8 mouse cellular contexts compared by ENCODE assay signal in the genomic region with DNA sequence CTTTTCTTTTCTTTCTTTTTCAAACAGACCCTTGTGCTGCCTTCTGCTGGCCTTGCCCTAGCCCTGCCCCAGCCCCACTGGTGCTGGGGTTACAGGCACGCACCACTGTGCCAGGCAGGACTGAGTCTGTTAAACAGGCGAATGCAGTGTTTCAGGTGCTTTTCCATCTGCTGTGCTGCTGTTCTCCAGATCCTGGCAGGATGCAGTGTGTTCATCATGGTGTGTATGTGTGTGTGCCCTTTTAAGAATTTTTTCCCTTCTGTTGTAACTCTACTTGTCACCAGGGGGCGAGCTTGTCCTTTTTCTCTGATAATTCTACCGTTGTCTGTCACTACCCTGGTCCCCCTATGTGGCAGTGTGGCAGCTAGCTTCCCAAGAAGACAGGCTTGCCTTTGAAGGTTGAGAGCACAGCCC. TPM values are rescaled to one million over a fixed set of nuclear protein-coding genes. Genes with fewer than 3 reads are reported as not detected.
DNase-seq lines count a peak whose midpoint lies in the region; ATAC-seq and TF ChIP-seq lines count a peak whose summit lies in the region.

No protein-coding gene starts in this region.

- no peak overlapping the region for H3K4me2 ChIP-seq in forebrain, embryonic 15.5 days (replicated peaks)
- no peak overlapping the region for H3K4me2 ChIP-seq in hindbrain, embryonic 16.5 days (ENCODE audit: low read length)
- H3K4me2 ChIP-seq in midbrain, embryonic 12.5 days (replicated peaks): no peak overlapping the region

- no peaks in the 10 kb centered on the region for H3K9me3 ChIP-seq in forebrain, embryonic 15.5 days
- no peaks in the 10 kb centered on the region for H3K9me3 ChIP-seq in hindbrain, embryonic 16.5 days (ENCODE audit: control insufficient read depth, low read length)
- H3K9me3 ChIP-seq in midbrain, embryonic 12.5 days: no peaks in the 10 kb centered on the region

- 0 out of 2 replicates have a peak overlapping the region, but pooled peaks have one; percentile 25 for H3K27ac ChIP-seq in forebrain, embryonic 15.5 days (replicated peaks)
- H3K27ac ChIP-seq in hindbrain, embryonic 16.5 days (ENCODE audit: low read depth, low read length): no peak overlapping the region
- peak overlapping the region; percentile 60 for H3K27ac ChIP-seq in midbrain, embryonic 12.5 days (replicated peaks)
- no peak overlapping the region for H3K27ac ChIP-seq in spleen, adult 2 months (ENCODE audit: insufficient read depth, low read length)

- WGBS in forebrain, embryonic 15.5 days: 18% methylated on average over 4 of the region's 4 CpGs
- 11% methylated on average over 4 of the region's 4 CpGs for WGBS in hindbrain, embryonic 16.5 days
- WGBS in midbrain, embryonic 12.5 days: 18% methylated on average over 4 of the region's 4 CpGs
- 38% methylated on average over 4 of the region's 4 CpGs for WGBS in spleen, adult 2 months

- peak; percentile 89 for ATAC-seq in forebrain, embryonic 15.5 days (replicated peaks)
- ATAC-seq in hindbrain, embryonic 16.5 days: peak; percentile 81
- peak; percentile 79 for ATAC-seq in midbrain, embryonic 12.5 days (ENCODE audit: low FRiP score, low read depth)

- intact Hi-C loops in left cerebral cortex, postnatal 4 days (cut with DNase I): loop anchor here (10.0 kb wide), 1 partner anchor 216 kb away; no protein-coding TSS in a partner anchor

- H3K9ac ChIP-seq in forebrain, embryonic 15.5 days (replicated peaks): no peak overlapping the region; the same call in 1 of the 2 replicates
- no peak overlapping the region for H3K9ac ChIP-seq in hindbrain, embryonic 16.5 days (ENCODE audit: low read depth, low read length)
- H3K9ac ChIP-seq in midbrain, embryonic 12.5 days (replicated peaks): peak overlapping the region; percentile 31; the same call in 1 of the 2 replicates

- peaks cover 8% of the 10 kb centered on the region; the same call in 1 of the 2 replicates for H3K4me1 ChIP-seq in forebrain, embryonic 15.5 days
- no peaks in the 10 kb centered on the region for H3K4me1 ChIP-seq in hindbrain, embryonic 16.5 days (ENCODE audit: control insufficient read depth, insufficient read depth, low read depth, low read length)
- peaks cover 21% of the 10 kb centered on the region for H3K4me1 ChIP-seq in midbrain, embryonic 12.5 days
- H3K4me1 ChIP-seq in spleen, adult 2 months (ENCODE audit: control insufficient read depth, insufficient read depth, insufficient read length): no peaks in the 10 kb centered on the region

- peak; percentile 38 for DNase-seq in ovary, postnatal 14 days (ENCODE audit: low spot score)
- no peak for DNase-seq in ovary, postnatal 10 days (ENCODE audit: low spot score)
- peak; percentile 71 for DNase-seq in cerebellum, adult 11 months
- peak; percentile 72 for DNase-seq in left cerebral cortex, postnatal 4 days
- peak in 1 of 2 experiments; percentile 41 for DNase-seq in spleen, adult 2 months (ENCODE audit: low read depth in 1 of 2, low spot score in 2 of 2)

- no peak overlapping the region for H3K4me3 ChIP-seq in forebrain, embryonic 15.5 days
- H3K4me3 ChIP-seq in hindbrain, embryonic 16.5 days (ENCODE audit: low read length): no peak overlapping the region
- no peak overlapping the region for H3K4me3 ChIP-seq in midbrain, embryonic 12.5 days
- no peak overlapping the region for H3K4me3 ChIP-seq in spleen, adult 2 months (ENCODE audit: extremely low read depth, insufficient read depth, insufficient read length)

- TF ChIP-seq POLR2A in spleen, adult 2 months (IDR thresholded peaks at IDR 0.05; ENCODE audit: low read depth, low read length): no peak

- no peaks in the 10 kb centered on the region for H3K27me3 ChIP-seq in forebrain, embryonic 15.5 days
- H3K27me3 ChIP-seq in hindbrain, embryonic 16.5 days (replicated peaks; ENCODE audit: control insufficient read depth, insufficient read depth, low read length): no peaks in the 10 kb centered on the region
- no peaks in the 10 kb centered on the region for H3K27me3 ChIP-seq in midbrain, embryonic 12.5 days
- H3K27me3 ChIP-seq in spleen, adult 2 months (ENCODE audit: control insufficient read depth, insufficient read depth, low read length): no peaks in the 10 kb centered on the region

- TF ChIP-seq CTCF in spleen, adult 2 months (IDR thresholded peaks at IDR 0.05; ENCODE audit: extremely low read depth, insufficient read depth, insufficient read length, insufficient replicate concordance): peak; percentile 33; the same call in 1 of the 2 replicates

- H3K36me3 ChIP-seq in forebrain, embryonic 15.5 days: peaks cover 29% of the 10 kb centered on the region
- H3K36me3 ChIP-seq in hindbrain, embryonic 16.5 days (ENCODE audit: control insufficient read depth, insufficient read depth, low read length): peaks cover 12% of the 10 kb centered on the region
- H3K36me3 ChIP-seq in midbrain, embryonic 12.5 days: peaks cover 30% of the 10 kb centered on the region
- peaks cover 7% of the 10 kb centered on the region for H3K36me3 ChIP-seq in spleen, adult 2 months (ENCODE audit: control insufficient read depth, insufficient read depth, low read length)

RNA-seq across cellular contexts. Expression of a gene that starts 11.3 kb away (rescaled TPM):
- 47.1 and 48.9 TPM in 2 replicates for polyA plus RNA-seq in forebrain, embryonic 15.5 days (2015; fragmentation: Nextera tagmentation; extraction: Ambion mirVana)
- 50.1 and 56.7 TPM in 2 replicates for polyA plus RNA-seq in hindbrain, embryonic 16.5 days (2015; fragmentation: Nextera tagmentation; extraction: Ambion mirVana)
- 10 to 100 TPM; 31.2 to 40.7 TPM for total RNA-seq in left cerebral cortex, postnatal 4 days (2021)
- 50.4 and 57.5 TPM in 2 replicates for polyA plus RNA-seq in midbrain, embryonic 12.5 days (2016; fragmentation: Nextera tagmentation; extraction: Ambion mirVana)
- 2.8 and 3.7 TPM in 2 replicates for polyA plus RNA-seq in spleen, adult 2 months (2012; rRNA removed)

RNA-seq across cellular contexts. Expression of a gene that starts 38.4 kb away (rescaled TPM):
- polyA plus RNA-seq in forebrain, embryonic 15.5 days (2015; fragmentation: Nextera tagmentation; extraction: Ambion mirVana): 31.0 and 32.8 TPM in 2 replicates
- 25.8 and 32.1 TPM in 2 replicates for polyA plus RNA-seq in hindbrain, embryonic 16.5 days (2015; fragmentation: Nextera tagmentation; extraction: Ambion mirVana)
- total RNA-seq in left cerebral cortex, postnatal 4 days (2021): 100 to 1,000 TPM; 150 to 152 TPM
- 33.9 and 40.5 TPM in 2 replicates for polyA plus RNA-seq in midbrain, embryonic 12.5 days (2016; fragmentation: Nextera tagmentation; extraction: Ambion mirVana)
- 4.3 and 5.5 TPM in 2 replicates for polyA plus RNA-seq in spleen, adult 2 months (2012; rRNA removed)

RNA-seq across cellular contexts. Expression of a gene that starts 43.9 kb away (rescaled TPM):
- 0.79 and 1.7 TPM in 2 replicates for polyA plus RNA-seq in forebrain, embryonic 15.5 days (2015; fragmentation: Nextera tagmentation; extraction: Ambion mirVana)
- polyA plus RNA-seq in hindbrain, embryonic 16.5 days (2015; fragmentation: Nextera tagmentation; extraction: Ambion mirVana): 4.5 and 5.7 TPM in 2 replicates
- not detected for total RNA-seq in left cerebral cortex, postnatal 4 days (2021)
- polyA plus RNA-seq in midbrain, embryonic 12.5 days (2016; fragmentation: Nextera tagmentation; extraction: Ambion mirVana): 1.7 and 2.0 TPM in 2 replicates
- polyA plus RNA-seq in spleen, adult 2 months (2012; rRNA removed): not detected in 2 replicates

Comparison
In these comparisons a context has a peak if more than half of its experiments do, and no peak if none do; other contexts are left out.
1. H3K27ac ChIP-seq: peak in forebrain, embryonic 15.5 days (single experiment) and midbrain, embryonic 12.5 days (single experiment); none in hindbrain, embryonic 16.5 days (single experiment) and spleen, adult 2 months (single experiment).
2. RNA of a gene that starts 11.3 kb away (polyA plus RNA-seq): 50.1 to 56.7 TPM in hindbrain, embryonic 16.5 days, 50.4 to 57.5 TPM in midbrain, embryonic 12.5 days and 47.1 to 48.9 TPM in forebrain, embryonic 15.5 days; 2.8 to 3.7 TPM in spleen, adult 2 months; every median in the first group is over 10 times any median in the second.
3. Peak in every context shown above with its lines, with median percentiles within 50 percentile points of each other: ATAC-seq.